Mouse (Mus musculus): ENCODE data around the gene Csf1.

DNA sequence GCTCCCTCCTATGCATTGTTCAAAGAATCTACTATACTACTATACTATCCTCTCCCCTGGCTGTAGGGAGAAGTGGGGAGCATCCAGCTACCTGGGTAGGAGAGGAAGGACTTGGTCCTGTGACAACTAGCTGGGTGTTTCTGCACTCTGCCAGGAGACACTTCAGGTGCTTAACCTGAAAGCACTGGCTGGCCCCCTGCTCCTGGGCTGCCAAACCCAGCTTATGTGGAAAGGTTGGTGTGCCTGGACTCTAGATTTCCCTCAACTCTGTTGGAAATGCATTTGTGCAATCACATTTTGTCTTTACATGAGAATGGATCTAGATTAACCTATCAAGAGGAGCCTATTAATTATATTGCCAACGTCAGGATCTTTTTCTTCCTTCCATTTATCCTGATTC, 502 bp upstream of the Csf1 start:
- TF ChIP-seq CTCF (IDR thresholded peaks at IDR 0.05; ENCODE audit: low read depth) (no peak), EP300 (optimal IDR thresholded peaks at IDR 0.05) (no peak)
